Mouse (Mus musculus) hindlimb bud, embryonic 11.5 days (tissue): Measurements from ENCODE around the gene Pheta1.

ENCODE experiments used
- DNase-seq: peaks from one replicate; pipeline ENCODE4 v3.0.0-alpha.2; 2012; ENCODE audit warnings: low read depth, low spot score; ENCODE audit errors: extremely low spot score

Pheta1 gene

GRCm38 (mm10) chr5:121824121-121824520, 24.7 kb upstream of the Pheta1 start:
- DNase-seq = no peak

GRCm38 (mm10) chr5:121825606-121826005, 23.2 kb upstream of the Pheta1 start:
- DNase-seq = no peak

- no peak for DNase-seq
These were observed 20.9 kb upstream of the Pheta1 start for GRCm38 (mm10) chr5:121827876-121828275.

- no peak for DNase-seq
These were observed 20.0 kb upstream of the Pheta1 start for GRCm38 (mm10) chr5:121828491-121829432.

- DNase-seq = no peak
These were observed 17.7 kb upstream of the Pheta1 start for GRCm38 (mm10) chr5:121831002-121831601.

GRCm38 (mm10) chr5:121832376-121833155, 16.2 kb upstream of the Pheta1 start:
- DNase-seq = no peak

GRCm38 (mm10) chr5:121833159-121833558, 15.6 kb upstream of the Pheta1 start:
- no peak for DNase-seq

- no peak for DNase-seq
These were observed 15.1 kb upstream of the Pheta1 start for GRCm38 (mm10) chr5:121833572-121834240.

- DNase-seq = no peak
These were observed 14.6 kb upstream of the Pheta1 start for GRCm38 (mm10) chr5:121834241-121834606.

- DNase-seq = no peak
These were observed 13.6 kb upstream of the Pheta1 start for GRCm38 (mm10) chr5:121834991-121835747.

GRCm38 (mm10) chr5:121835949-121836691, 12.7 kb upstream of the Pheta1 start:
- DNase-seq = no peak

GRCm38 (mm10) chr5:121836692-121837415, 11.9 kb upstream of the Pheta1 start:
- no peak for DNase-seq

- no peak for DNase-seq
These were observed 11.1 kb upstream of the Pheta1 start, which contains the start of gene Sh2b3 for GRCm38 (mm10) chr5:121837441-121838340. Gene Sh2b3, minus strand, starts transcription at chr5:121837646.

GRCm38 (mm10) chr5:121838341-121839127, 10.2 kb upstream of the Pheta1 start:
- DNase-seq = no peak

GRCm38 (mm10) chr5:121839128-121839473, 9.7 kb upstream of the Pheta1 start:
- DNase-seq = no peak

- DNase-seq = no peak
These were observed 7.3 kb upstream of the Pheta1 start for GRCm38 (mm10) chr5:121841516-121841915.

- no peak for DNase-seq
These were observed 6.8 kb upstream of the Pheta1 start for GRCm38 (mm10) chr5:121841973-121842372.
